Mouse (Mus musculus) brown adipose tissue, adult 24 weeks (tissue): ENCODE measurements around the gene Gm42688. TPM values are rescaled to one million over a fixed set of nuclear protein-coding genes. Genes with fewer than 3 reads are reported as not detected.
"Not testable (repeated sequence)": the region's sequence is repeated elsewhere in the genome, so short reads cannot be mapped to it uniquely, and the experiment has no call there.

Experiments
- H3K27ac ChIP-seq: fragments of 200-500 bp; replicated peaks from 2 replicates; pipeline ENCODE4 v1.5.1; 2012; ENCODE audit warnings: low read depth, mild to moderate bottlenecking, low read length
- H3K4me1 ChIP-seq: fragments of 200-500 bp; 2 replicates; pipeline ENCODE4 v1.6.1; 2012; ENCODE audit warnings: low read length, mixed read lengths; ENCODE audit not compliant: control insufficient read depth, insufficient read depth, insufficient read length
- H3K4me3 ChIP-seq: fragments of 200-500 bp; 2 replicates; pipeline ENCODE4 v1.5.1; 2012; ENCODE audit warnings: low read depth, mild to moderate bottlenecking, low read length, moderate library complexity; ENCODE audit not compliant: insufficient read depth
- polyA plus RNA-seq: library from polyadenylated mRNA; stranded (reverse); fragments of >200 nt; gene quantifications from 2 replicates; pipeline ENCODE4 v1.2.4, GENCODE M21; 2012; ENCODE audit not compliant: missing spikeins, insufficient read depth, insufficient read length

Gm42688 gene
- polyA plus RNA-seq, 1 experiment: not detected

- Histone ChIP-seq H3K4me3 (peak overlapping the region; percentile 83), H3K27ac (no peak overlapping the region), H3K4me1 (no peaks in the 10 kb centered on the region)
These were observed 54.3 kb downstream of the Gm42688 start for GRCm38 (mm10) chr6:83155552-83156238.

- H3K4me1 ChIP-seq: no peaks in the 10 kb centered on the region
- no peak within 1 kb of the TSS for H3K27ac ChIP-seq
- H3K4me3 ChIP-seq: peak within 1 kb of the TSS; percentile 83
These were observed 54.9 kb downstream of the Gm42688 start, which contains the start of the genes Wdr54 and 1700003E16Rik for GRCm38 (mm10) chr6:83156259-83156684. Wdr54 (minus strand) TSS chr6:83156397. 1700003E16Rik (plus strand) TSS chr6:83156404.

GRCm38 (mm10) chr6:83159456-83159855, 58.0 kb downstream of the Gm42688 start:
- H3K27ac ChIP-seq, H3K4me3 ChIP-seq, H3K4me1 ChIP-seq: not testable (repeated sequence)

Other genes starting within 250 kb of the Gm42688 start
- gene Sema4f, start 161.8 kb upstream of the Gm42688 start, polyA plus RNA-seq: not detected in 2 replicates
- not detected in 2 replicates for gene M1ap, start 154.7 kb upstream of the Gm42688 start, polyA plus RNA-seq
- gene Dok1, start 68.1 kb upstream of the Gm42688 start, polyA plus RNA-seq: 1.3 and 1.5 TPM in 2 replicates
- gene Loxl3, start 67.4 kb upstream of the Gm42688 start, polyA plus RNA-seq: 0.63 and 1.6 TPM in 2 replicates
- gene Aup1, start 47.1 kb upstream of the Gm42688 start, polyA plus RNA-seq: 78.0 and 97.2 TPM in 2 replicates
- 42.8 and 48.9 TPM in 2 replicates for gene Htra2, start 46.3 kb upstream of the Gm42688 start, polyA plus RNA-seq
- gene Dqx1, start 43.8 kb upstream of the Gm42688 start, polyA plus RNA-seq: 0.79 TPM in 1 of 2 replicates, not detected in the other
- not detected in 2 replicates for gene Tlx2, start 31.3 kb upstream of the Gm42688 start, polyA plus RNA-seq
- 16.5 and 22.5 TPM in 2 replicates for gene Pcgf1, start 23.7 kb upstream of the Gm42688 start, polyA plus RNA-seq
- not detected in 2 replicates for gene Lbx2, start 15.2 kb upstream of the Gm42688 start, polyA plus RNA-seq
- not detected in 2 replicates for gene Ccdc142, start within 50 bp of the Gm42688 start, polyA plus RNA-seq
- gene Mrpl53, start 7.4 kb downstream of the Gm42688 start, polyA plus RNA-seq: 172 and 202 TPM in 2 replicates
- gene Mogs, start 13.9 kb downstream of the Gm42688 start, polyA plus RNA-seq: 6.0 and 6.2 TPM in 2 replicates
- gene Wbp1, start 19.9 kb downstream of the Gm42688 start, polyA plus RNA-seq: 62.1 and 70.3 TPM in 2 replicates
- 8.7 and 13.1 TPM in 2 replicates for gene Ino80b, start 23.8 kb downstream of the Gm42688 start, polyA plus RNA-seq
- 4.5 and 7.1 TPM in 2 replicates for gene Rtkn, start 33.8 kb downstream of the Gm42688 start, polyA plus RNA-seq
- gene Wdr54, start 54.8 kb downstream of the Gm42688 start, polyA plus RNA-seq: not detected in 2 replicates
- not detected in 2 replicates for gene 1700003E16Rik, start 54.8 kb downstream of the Gm42688 start, polyA plus RNA-seq
- 31.0 and 31.2 TPM in 2 replicates for gene Dctn1, start 64.3 kb downstream of the Gm42688 start, polyA plus RNA-seq
- not detected in 2 replicates for gene Slc4a5, start 118.2 kb downstream of the Gm42688 start, polyA plus RNA-seq
- 5.2 and 7.4 TPM in 2 replicates for gene Mthfd2, start 224.3 kb downstream of the Gm42688 start, polyA plus RNA-seq
- 38.1 and 43.1 TPM in 2 replicates for gene Mob1a, start 224.4 kb downstream of the Gm42688 start, polyA plus RNA-seq
- 671 and 946 TPM in 2 replicates for gene Bola3, start 247.5 kb downstream of the Gm42688 start, polyA plus RNA-seq